Mouse (Mus musculus) adrenal gland, postnatal 4 days (tissue): ENCODE data around the gene Tecpr2. TPM values are rescaled to one million over a fixed set of nuclear protein-coding genes. Genes with fewer than 3 reads are reported as not detected.

Source experiments
- DNase-seq, 2 experiments: peaks; one replicate each; pipeline ENCODE4 v3.0.0; 2021 to 2022; ENCODE audit warnings: low spot score in 2 of 2, mixed read lengths in 2 of 2
- total RNA-seq, 2 experiments: library from RNA; stranded (reverse); gene quantifications; 2 replicates each; pipeline ENCODE4 v1.2.3; 2021

The Tecpr2 gene
- total RNA-seq, 2 experiments from 2014 or later = 10.4 to 11.0 TPM

DNA sequence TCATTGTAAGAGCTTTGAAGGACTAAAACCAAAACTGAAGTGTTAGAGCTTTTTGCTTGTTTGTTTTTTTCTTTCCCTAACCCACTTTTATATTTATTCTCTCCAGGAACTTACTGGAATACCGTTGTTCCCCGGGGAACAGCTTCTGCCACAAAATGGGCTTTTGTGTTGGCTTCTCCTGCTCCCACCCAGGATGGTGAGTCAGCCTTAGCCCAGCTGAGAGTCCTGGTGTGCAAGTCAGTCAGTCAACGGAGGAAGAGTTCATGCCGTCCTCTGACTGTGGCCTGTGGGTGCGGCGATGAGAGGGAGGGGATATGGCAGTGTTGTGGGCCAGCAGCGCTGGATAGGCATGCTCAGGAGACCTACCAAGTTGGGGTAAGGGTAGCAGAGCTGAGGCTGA lies 57.2 kb downstream of the Tecpr2 start:
- no peak for DNase-seq

DNA sequence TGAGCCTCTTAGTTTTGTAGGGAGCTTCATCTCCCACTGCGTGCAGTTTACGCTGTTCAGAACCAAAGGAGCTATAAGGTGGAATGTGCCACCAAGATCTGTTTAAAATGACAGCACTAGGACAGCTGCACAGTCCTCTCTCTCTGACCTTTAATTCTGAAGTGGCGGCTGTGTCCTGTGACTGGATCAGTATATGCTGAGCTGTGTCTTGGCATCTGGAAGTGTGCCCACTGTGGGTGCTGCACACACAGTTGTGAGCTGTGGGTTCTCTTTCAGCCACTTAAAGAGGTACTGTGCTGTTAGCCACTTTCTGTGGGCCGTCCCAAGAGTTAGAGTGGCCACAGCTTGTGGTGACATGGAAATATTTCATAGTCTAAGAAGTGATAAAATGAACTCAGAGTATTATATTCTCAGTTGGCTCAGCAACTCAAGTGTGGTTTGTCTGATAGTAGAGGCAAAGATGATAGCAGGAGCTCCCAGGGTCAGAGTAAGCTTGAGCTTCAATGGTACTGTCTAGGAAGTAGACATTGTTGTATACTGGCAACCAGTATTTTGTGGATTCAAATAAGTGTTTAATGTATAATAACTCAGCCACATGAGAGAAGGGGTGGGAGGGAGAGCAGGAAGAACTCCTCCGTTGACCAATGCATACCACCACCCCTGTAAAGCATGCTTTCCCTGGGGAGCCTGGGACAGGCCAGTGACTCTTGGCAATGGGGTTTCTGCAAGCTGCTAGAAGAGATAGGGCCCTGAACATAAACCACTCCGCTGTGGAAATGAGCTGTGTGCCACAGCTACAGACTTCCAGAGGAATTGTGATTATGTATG lies 59.2 kb downstream of the Tecpr2 start:
- no peak for DNase-seq

DNA sequence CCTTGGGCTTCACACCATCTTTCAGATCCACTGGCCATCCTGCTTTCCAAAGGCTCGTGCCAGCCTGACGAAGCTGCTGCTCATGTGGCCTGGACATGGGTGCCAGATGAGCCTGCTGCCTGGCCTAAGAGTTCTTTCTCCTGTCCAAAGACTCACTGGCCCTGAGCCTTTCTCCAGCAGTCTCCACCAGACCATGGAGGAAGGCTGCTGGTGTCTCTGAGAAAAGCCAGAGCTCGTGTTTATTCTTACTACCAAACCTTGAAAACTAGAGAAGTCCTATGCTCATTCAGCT lies 59.8 kb downstream of the Tecpr2 start:
- DNase-seq = no peak

DNA sequence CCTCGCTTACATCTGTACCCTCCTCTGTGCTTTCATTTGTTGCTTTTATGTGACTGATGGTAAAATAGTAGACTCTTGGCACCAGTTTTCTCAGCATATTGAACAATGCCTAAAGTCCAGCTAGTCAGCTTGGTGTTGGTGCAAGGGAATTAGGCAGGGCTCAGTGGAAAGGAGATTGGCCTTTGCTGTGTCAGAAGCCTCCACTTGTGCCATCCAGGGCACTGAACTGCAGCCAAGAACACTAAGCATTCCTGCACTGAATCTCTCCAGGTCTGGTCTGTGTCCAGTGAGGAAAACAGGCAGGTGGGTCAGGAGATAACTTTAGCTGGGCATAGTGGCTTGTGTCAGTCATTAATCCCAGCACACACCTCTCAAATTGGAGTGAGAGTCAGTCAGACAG lies 60.3 kb downstream of the Tecpr2 start:
- DNase-seq = no peak

DNA sequence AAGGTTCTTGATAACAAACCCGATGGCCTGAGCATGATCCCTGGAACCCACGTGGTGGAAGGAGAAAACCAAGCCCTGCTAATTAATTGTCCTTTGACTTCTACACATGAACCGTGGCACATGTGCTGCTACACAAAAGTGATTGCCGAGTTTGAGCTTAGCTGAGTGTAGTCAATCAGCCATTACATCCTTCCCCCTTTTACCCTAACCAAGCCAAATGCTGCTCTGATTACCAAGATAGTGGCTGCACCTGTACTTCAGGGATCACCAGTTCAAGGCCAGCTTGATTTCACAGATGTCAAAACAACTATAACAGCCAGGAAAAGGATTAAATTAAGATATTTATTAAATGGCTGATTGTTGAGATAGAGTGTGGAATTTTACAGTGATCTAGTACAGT lies 61.1 kb downstream of the Tecpr2 start:
- no peak for DNase-seq

DNA sequence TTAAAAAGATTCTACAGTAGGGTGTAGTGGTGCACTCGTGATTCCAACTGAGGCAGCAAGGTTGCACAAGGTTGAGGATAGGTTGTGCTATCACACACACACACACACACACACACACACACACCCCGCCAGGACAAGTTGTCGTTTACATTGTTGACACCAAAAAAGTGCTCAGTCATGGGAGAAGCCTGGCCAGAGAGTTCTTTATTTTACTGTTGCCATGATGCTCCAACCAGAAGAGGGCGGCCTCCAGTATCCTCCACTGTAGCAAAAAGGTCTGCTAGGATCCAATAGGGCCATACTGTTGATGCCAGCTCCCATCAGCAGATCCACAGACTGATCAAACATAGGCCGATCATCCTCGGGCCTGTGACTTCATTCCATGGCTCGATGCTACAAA lies 62.2 kb downstream of the Tecpr2 start:
- no peak for DNase-seq

DNA sequence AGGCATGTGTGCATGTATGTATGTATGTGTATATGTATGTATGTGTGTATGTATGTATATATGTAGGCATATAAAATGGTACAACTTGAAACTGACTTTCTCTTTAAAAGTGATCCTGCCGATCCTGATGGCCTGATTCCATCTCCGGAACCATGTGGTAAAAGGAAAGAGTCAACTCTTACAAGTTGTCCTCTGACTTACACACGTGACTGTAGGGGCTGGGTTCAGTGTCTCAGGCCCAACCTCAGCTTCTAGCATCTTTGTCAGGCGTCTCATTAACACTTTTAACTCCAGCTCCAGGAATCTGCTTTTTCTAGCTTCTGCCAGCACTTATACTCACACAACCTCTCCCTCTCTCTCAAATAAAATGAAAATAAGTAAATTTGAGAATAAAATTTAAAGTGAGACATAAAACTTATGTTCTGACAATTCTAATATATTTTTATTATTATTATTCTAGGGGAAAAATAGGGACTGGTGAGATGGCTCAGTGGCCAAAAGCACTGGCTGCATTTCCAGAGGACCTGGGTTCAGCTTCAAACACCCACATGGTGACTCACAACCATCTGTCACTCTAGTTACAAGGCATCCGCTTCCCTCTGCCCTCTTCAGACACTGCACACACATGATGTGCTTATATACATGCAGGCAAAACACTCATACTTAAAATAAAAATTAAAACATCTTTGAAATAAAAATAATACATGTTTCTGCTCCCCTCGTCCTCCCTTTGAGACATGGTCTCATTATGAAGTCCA lies 63.7 kb downstream of the Tecpr2 start:
- no peak for DNase-seq

DNA sequence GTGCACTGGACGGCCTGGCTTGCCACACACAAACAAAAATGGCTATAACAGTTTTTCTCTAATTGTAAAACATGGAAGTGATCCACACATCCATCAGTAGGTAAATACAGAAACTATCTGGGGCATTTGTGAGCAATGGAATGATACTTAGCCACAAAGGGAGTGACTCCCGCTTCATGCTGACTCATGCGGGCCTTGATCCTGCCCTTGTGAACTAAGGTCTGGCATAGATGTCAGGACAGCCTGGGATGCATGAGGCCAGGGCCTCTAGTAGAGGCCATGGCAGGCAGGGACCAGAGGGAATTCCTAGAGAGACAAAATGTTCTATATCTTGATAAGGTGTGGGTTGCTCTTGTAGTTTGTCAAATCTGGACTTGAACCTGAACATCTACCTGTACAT lies 64.4 kb downstream of the Tecpr2 start:
- no peak for DNase-seq

DNA sequence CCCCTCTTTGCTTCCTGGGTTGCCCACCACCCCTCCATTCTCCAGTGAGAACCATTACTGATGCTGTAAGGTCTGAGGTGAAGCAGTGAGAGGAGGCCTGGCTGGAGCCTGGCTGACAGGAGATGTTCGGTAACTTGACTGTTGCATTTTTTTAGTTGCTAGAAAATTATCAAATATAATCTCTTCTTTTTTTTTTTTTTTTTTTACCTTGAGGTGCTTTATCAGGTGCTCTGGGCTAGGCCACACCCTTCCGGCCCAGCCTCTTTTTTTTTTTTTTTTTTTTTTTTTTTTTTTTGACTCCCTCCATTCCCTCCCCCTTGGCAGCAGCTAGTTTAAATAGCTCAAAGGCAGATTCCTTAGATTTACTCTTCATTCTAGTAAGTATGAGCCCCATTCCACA lies 64.8 kb downstream of the Tecpr2 start:
- DNase-seq = no peak

DNA sequence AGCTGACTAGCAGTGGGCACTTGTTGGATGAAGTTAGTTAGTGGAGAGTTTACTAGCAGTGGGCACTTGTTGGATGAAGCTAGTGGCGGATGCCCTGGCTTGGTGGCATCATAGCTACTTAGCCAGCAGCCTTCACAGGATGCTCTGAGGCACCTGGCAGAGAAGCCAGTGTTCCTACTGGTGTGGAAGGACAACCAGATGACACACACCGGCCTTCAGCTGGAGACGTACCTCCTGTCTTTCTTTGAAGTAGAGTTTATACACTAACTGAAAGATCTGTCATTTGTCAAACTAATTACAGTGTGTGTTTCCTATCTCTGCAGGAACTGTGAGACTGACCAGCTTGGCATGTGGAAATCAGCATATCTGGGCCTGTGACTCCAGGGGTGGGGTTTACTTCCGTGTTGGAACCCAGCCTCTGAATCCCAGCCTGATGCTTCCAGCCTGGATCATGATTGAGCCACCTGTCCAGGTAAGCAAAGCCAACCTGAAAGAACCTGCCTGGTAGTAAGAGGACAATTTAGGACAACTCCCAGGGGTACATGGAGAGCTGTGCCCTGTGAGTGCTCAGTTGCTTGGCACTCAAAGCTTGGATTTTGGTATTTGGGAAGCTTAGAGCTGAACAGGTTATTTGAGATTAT lies 65.4 kb downstream of the Tecpr2 start:
- DNase-seq = no peak

DNA sequence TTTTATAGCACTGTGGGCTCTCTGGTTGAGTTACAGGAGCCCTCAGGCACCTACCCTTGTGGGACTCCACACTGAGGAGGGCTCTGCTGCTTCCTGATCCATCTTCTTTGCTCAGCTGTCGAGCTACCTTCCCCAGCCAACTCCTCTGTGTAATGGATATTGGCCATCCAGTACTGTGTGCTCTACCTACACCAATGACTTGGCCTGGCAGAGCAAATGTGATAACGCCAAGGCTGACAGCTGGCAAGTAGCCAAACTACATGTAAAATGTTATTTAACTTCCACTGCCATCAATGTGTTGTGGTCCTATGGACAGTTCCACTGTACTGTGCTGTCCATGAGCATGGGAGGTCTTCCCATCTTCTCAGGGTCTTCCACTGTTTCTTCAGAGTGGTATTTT lies 72.9 kb downstream of the Tecpr2 start:
- no peak for DNase-seq

DNA sequence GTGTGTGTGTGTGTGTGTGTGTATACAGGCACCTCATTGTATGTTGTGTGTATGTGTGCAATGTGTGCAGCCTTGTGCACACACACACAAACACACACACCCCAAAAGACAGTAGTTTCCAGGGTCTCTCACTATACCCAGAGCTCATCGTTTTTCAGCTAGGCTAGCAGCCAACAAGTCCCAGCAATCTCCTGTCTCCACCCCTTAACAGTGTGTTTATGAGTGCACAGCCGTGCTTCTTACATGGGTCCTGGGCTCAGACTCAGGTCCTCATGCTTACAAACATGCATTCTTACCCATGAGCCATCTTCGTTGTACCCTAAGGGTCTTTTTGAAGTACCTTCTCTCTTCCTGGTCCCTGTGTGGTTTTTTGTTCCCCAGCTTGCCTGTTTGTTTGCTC lies 76.4 kb downstream of the Tecpr2 start:
- DNase-seq = no peak

DNA sequence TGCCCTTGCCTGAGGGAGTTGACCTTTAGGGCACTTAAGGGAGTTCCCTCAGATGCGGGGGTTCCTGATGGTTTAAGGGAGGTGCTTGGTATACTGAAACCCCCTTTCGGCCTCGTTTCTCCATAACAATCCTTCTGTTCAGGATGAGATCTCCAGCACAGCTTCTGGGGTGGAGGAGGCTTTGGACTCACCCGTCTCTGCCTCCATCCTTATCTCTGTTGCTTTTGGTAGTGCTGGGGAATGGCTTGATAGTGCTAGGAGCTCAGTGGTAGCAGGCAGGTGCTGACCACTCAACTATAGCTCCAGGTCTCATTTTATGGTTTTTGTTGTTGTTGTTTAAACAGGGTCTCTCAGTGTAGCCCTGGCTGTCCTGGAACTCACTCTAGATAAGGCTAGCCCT lies 77.0 kb downstream of the Tecpr2 start:
- DNase-seq = no peak

DNA sequence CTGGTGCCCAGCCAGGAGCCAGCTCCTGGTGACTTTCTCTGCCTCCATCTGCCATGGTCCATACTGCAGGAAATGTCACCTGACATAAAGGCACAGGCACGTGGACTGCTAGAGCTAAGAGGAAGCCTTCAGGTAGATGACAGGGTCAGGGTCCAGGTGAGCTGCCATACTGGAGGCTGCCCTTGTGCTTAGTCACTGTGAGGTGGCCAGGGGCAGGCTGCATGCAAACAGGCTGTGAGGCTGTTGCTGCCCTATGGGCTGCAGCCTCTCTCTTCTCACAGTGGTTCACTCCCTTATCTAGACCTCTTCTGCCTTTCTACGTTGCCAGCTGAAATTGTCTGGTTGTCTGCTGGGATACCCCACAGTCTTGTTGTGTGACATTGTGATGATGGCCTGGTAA lies 78.1 kb downstream of the Tecpr2 start:
- no peak for DNase-seq

DNA sequence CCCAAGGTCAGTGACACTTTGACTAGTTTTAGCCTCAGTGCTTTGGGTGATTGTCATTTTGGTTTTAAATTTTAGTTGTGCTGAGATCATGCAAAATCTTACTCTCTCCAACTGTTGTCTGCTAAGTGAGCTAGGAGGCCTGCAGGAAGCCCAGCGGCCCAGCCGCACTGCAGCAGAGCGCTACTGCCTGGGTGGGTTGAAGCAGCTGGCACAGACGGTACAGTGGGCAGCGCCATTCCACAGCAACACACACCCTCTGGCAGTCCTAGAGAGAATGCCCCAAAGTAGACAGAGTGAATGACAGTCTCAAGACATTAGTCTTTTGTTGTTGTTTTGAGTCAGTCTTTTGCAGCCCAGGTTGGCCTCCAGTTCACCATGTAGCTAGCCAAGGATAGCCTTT lies 81.3 kb downstream of the Tecpr2 start:
- DNase-seq = no peak

DNA sequence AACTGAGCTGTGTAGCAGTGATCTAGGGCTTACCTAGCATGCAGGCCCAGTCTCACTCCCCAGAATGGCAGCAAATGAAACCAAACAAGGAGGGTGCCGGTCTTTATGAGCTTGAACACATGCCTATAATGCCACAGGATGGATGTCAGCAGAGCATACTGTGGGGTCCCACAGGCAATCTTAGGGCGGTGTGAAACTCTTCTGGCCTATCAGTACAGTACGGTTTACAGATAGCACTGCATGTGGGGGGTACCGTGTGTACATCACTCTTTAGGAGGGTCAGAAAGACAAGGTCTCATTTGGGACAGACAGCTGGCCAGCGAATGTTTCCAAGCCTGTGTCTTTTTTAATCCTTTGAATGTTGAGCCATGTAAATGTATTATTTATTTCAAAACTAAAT lies 82.9 kb downstream of the Tecpr2 start:
- no peak for DNase-seq

DNA sequence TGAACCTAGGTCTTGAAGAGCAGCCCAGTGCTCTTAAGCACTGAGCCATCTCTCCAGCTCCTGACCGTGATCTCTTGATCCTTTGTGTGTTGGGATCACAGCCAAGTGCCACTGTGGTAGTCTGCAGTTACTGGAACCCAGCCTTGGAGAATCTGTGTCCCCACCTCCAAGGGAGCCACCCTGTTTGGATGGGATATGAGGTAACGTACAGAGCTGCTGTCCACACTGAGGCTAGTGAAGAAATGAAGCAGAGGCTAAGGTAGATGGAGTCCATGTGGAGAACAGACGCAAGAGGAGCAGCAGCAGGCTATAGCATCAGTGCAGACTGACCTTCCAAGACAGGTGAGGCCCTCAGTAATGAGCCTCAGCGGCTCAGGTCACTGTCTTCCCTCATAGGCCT lies 84.8 kb downstream of the Tecpr2 start:
- DNase-seq = no peak

DNA sequence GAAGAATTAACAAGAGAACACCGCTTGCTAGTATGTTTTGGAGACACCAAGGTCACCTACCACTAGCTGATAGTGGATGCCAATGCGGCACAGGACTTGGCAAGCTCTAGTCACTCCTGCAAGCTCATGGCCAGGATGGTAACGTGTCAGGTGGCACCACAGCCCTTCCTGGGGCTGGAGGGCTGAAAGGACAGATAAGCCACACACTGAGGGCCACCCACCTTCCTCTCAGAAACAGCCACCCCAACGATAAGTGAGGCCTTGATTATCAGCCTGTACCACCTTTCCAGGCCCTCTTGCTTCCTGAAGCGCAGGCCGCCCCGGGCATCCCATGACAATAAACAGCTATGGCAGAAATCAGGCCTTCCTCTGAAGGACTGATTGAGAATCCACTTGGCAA lies 85.2 kb downstream of the Tecpr2 start:
- no peak for DNase-seq

DNA sequence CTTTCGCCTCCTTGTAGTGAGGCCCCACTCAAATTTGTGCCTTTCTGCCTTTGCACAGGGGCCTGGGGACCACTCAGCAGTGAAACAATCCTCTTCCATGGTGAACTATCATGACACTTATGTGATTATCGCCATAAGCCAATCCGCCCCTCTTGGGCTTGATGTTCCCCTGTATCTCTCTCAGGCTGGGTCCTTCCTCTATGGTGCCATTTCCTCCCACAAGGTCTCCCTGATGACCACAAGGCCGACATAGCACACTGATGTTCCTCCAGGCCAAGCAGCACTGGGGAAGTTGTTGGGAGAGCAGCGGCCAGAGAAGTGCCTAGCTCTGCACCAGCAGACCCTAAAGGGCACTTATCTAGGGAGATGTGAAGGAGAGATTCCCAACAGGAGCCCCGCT lies 85.7 kb downstream of the Tecpr2 start:
- DNase-seq = no peak

DNA sequence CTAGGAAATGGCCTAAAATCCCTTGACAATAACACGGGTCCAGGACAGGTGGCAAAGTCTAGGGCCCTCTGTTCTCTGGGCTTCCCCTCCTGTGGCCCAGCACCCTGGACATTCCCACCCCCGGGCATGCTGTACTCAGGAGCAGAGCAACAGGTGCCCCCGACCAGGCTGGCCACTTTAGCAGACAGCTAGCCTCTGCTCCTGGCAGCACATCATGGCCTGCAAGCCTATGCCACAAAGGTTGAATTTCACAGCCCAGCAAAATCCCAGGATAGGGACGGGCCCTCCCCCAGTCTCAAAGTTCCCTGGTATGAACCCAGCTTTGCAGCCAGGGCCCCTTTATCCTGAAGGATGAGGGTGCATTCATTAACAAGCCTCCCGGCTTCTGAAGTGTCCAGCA lies 86.3 kb downstream of the Tecpr2 start:
- DNase-seq = no peak

DNA sequence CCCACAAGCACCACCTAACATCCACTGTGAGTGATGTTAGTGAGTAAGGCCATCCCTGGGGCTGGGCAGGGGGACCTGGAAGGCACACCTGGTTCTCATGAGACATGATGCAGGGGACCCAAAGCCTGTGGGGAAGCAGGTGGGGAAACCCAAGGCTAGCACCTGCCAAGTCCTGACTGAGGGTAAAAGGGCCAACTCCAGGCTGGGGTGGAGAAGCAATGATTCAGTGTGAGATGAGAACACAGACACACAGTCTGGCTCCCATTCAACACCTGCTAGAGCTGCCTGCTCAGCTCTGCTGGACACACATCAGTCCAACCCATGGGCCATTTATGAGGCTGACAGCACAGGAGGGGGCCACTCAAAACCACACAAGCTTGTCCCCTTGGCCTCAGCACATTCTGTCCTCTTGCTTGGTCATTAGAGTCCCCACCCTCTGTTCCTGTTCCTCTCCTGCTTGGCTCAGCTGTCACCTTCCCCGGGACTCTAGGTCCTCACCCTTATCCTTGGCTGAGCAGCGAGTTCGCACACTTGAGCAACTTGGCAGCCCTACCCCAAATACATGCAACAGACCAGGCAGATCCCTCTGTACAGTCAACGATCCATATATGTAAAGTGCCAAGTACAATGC lies 86.9 kb downstream of the Tecpr2 start:
- no peak for DNase-seq
